Mouse (Mus musculus) large intestine, adult 2 months (tissue): ENCODE data around the gene Rgs3. TPM values are rescaled to one million over a fixed set of nuclear protein-coding genes. Genes with fewer than 3 reads are reported as not detected.

ENCODE experiments used
- DNase-seq: peaks from one replicate; pipeline ENCODE4 v3.0.0-alpha.2; 2012; ENCODE audit warnings: low read depth, low spot score
- WGBS: fragments of 180-500 bp; shearing (Covaris S2); methylation state at CpG from one replicate; pipeline ENCODE4 v1.1.7; 2018; 5-methylcytosine and 5-hydroxymethylcytosine counted together
- polyA plus RNA-seq: library from polyadenylated mRNA; depleted of rRNA; stranded (reverse); fragments of >200 nt; gene quantifications from 2 replicates; pipeline ENCODE4 v1.2.3, GENCODE M21; 2012; rRNA removed

Gene Rgs3
- 43.0 and 50.6 TPM in 2 replicates for polyA plus RNA-seq

DNA sequence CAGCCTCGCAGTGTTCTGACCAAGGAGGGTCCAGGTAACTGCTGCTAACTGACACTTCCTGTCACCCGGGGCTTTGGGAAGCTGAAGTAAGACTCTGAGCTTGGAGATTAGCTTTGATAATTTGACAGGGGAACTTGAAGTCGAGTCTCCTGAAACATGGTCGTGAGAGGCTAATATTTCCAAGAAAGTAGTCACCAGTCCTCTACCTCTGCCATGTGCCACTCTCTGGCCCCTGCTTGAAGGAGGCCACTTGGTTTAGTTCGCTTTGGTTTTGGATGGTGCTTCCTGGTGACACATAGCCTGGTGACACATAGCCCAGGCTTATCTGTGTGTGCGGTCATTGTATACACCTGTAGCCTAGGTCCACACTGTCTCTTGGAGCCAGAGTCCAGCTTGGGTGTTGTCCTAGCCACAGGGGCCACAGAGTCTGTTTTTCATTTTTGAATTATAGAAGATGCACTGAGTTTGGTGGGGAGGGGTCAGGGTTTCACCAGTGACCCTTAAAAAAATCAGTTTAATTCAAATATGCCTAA, at the start of gene Rgs3:
Gene Rgs3, plus strand, starts transcription at position 51 of the 533 bp plus-strand sequence.
- WGBS = 47% methylated on average over 6 of the region's 6 CpGs
- no peak for DNase-seq

GRCm38 (mm10) chr4:62509946-62510345, 49.7 kb upstream of the Rgs3 start:
- no peak for DNase-seq
- WGBS = 65% methylated on average over 11 of the region's 11 CpGs

DNA sequence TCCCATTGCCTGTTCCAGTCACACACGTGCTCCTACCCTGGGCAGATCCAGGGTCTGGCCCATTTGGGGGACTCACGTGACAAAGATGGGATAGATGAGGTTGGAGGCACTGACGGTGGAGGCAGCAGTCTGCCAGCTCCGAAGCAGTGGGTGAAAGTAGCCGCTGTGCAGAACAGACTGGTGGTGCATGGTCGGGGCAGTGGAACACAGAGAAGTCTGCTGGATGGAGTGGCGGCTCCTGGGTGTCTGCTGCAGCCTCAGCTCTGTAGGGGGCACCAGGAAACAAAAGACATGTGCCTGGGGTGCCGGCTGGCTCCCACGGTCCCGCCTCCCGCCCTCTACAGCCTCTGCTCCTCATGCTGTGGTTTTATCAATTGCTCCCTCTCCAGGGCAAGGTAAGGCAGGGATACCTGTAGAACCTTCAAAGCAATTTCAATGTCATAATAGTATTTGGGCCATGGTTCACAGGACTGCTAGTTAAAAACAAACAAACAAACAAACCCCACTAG, 45.6 kb upstream of the Rgs3 start:
- WGBS = 77% methylated on average over 11 of the region's 11 CpGs
- no peak for DNase-seq

DNA sequence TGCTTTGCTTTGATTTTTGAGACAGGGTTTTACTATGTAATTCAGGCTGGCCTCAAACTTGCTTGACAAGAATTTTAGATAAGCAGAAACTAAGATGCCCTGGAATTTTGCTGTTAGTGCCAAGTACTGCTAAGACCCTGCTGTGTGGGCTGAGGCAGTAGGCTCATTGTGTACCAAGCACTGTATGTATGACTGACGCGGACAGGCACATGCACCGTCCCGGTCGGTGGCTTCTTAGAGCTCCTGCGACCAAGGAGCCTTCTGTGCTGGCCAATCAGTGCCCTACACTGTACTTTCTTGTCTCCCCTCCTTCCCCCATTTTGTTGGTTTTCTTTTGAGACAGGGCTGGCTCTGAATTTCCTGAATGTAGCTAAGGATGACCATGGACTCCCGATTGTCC, 44.7 kb upstream of the Rgs3 start:
- DNase-seq = no peak
- 88% methylated on average over 7 of the region's 7 CpGs for WGBS

- 77% methylated on average over 3 of the region's 3 CpGs for WGBS
- DNase-seq = no peak
Observed at GRCm38 (mm10) chr4:62515490-62515889, 44.2 kb upstream of the Rgs3 start.

- 47% methylated on average over 2 of the region's 2 CpGs for WGBS
- no peak for DNase-seq
Observed at GRCm38 (mm10) chr4:62516079-62516478, 43.6 kb upstream of the Rgs3 start.

GRCm38 (mm10) chr4:62516579-62516978, 43.1 kb upstream of the Rgs3 start:
- no peak for DNase-seq
- 19% methylated on average over 1 of the region's 1 CpGs for WGBS

DNA sequence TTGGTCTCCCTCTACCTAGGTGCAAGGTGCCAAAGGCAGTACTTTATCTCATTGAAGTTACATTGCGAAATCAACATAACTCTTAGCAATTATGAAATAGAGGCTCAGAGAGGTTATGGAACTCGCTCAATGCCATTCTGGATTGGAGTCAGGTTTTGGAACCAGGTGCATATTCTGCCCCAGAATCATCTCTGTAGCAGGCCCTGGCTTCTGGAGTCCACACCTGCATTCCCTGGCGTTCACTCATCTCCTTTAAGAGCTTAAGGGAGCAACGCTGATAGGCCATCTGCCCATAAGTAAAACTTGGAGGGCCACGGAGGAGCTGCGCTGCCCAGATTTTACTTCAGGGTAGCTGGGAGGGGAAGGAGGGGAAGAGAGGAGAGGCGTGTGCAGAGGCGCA, 42.6 kb upstream of the Rgs3 start:
- no peak for DNase-seq
- 36% methylated on average over 8 of the region's 8 CpGs for WGBS

GRCm38 (mm10) chr4:62517538-62518415, 41.9 kb upstream of the Rgs3 start:
- WGBS = 26% methylated on average over 10 of the region's 10 CpGs
- no peak for DNase-seq

GRCm38 (mm10) chr4:62518416-62519121, 41.1 kb upstream of the Rgs3 start:
- DNase-seq = no peak
- 21% methylated on average over 13 of the region's 13 CpGs for WGBS

GRCm38 (mm10) chr4:62519122-62519848, 40.4 kb upstream of the Rgs3 start:
- WGBS = 1% methylated on average over 26 of the region's 26 CpGs
- no peak for DNase-seq

- WGBS = under 1% methylated on average over 37 of the region's 37 CpGs
- DNase-seq = no peak
Observed at GRCm38 (mm10) chr4:62519849-62520233, 39.8 kb upstream of the Rgs3 start, which contains the start of gene Alad. Gene Alad (minus strand): TSS chr4:62519918.

GRCm38 (mm10) chr4:62520892-62521400, 38.7 kb upstream of the Rgs3 start:
- 49% methylated on average over 2 of the region's 2 CpGs for WGBS

GRCm38 (mm10) chr4:62524651-62525488, 34.8 kb upstream of the Rgs3 start, which contains the start of the genes Pole3 and 4933430I17Rik:
Gene Pole3 (minus strand): TSS chr4:62525068.
Gene 4933430I17Rik (plus strand): TSS chr4:62525369.
- peak; percentile 91 for DNase-seq
- WGBS = under 1% methylated on average over 59 of the region's 59 CpGs

More at GRCm38 (mm10) chr4:62520892-62521400, 38.7 kb upstream of the Rgs3 start:
- DNase-seq = no peak

DNA sequence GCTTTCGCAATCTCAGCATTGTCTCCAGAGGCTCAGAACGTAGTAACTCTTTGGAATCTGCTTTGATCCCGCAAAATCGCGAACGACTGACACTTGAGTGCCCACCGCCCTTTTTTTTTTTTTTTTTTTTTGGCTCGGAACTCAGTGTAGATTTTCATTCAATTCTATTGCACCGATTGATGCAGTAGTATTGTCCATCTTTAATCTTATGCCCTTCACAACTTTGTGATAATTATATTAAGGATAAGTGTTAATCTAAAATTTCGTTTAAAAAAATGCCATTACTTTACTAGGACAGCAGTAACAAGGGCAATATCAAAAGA, 34.2 kb upstream of the Rgs3 start:
- under 1% methylated on average over 10 of the region's 10 CpGs for WGBS
- DNase-seq = no peak

- no peak for DNase-seq
- 55% methylated on average over 2 of the region's 2 CpGs for whole genome bisulfite sequencing
Observed at GRCm38 (mm10) chr4:62526256-62526655, 33.4 kb upstream of the Rgs3 start.

DNA sequence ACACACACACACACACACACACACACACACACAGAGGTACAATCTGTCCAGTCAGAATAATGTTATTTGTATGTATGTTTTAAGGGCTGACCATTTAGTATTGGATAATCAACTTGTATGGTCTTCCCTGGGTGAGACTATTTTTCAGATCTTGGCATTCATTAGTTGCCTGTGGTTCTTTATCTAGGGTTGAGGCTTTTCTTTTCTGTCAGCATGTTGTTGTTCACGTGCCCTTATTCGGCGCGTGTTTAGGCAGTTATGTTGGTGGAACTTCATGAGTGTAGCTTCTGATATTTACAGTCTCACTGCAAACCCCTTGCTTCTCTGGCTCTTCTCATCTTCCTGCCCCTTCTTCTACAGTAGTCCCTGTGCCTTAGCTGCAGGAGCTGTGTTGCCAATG, 32.0 kb upstream of the Rgs3 start:
- DNase-seq = no peak
- WGBS = 90% methylated on average over 4 of the region's 4 CpGs

DNA sequence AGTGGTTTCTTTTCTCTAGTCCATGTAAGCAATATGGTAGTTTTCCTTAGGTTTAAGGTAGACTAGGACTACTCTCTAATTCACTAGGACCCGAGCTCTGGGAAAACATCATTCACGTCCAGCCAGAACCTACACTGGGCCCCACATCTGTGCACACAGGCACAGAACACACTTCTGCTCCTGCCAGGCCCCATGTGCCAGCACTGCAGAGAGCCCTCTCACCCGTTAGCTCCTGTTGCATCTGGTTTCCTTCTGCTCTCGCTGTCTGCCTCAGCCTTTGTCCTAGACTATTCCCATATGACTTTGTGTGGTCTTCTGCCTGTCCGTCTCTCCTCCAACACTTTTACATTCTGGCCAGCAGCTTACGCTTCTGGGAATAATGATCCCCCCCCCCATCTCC, 25.9 kb upstream of the Rgs3 start:
- 81% methylated on average over 6 of the region's 6 CpGs for WGBS
- no peak for DNase-seq

- 77% methylated on average over 3 of the region's 3 CpGs for WGBS
- no peak for DNase-seq
Observed at GRCm38 (mm10) chr4:62541802-62542201, 17.8 kb upstream of the Rgs3 start.
